Mouse (Mus musculus): ENCODE results near the gene Gabrr2.
"Not testable (repeated sequence)": the region's sequence is repeated elsewhere in the genome, so short reads cannot be mapped to it uniquely, and the experiment has no call there.

GRCm38 (mm10) chr4:33119118-33119517 is 56.3 kb downstream of the Gabrr2 start:
- not testable (repeated sequence) for TF ChIP-seq POLR2A (IDR thresholded peaks at IDR 0.05; ENCODE audit: insufficient read length, low read depth); USF1 (IDR thresholded peaks at IDR 0.05; ENCODE audit: low read depth); TCF12 (IDR thresholded peaks at IDR 0.05; ENCODE audit: insufficient read depth, poor library complexity, severe bottlenecking); MAX (IDR thresholded peaks at IDR 0.05; ENCODE audit: low read depth); TCF3 (IDR thresholded peaks at IDR 0.05; ENCODE audit: insufficient read length, low read depth)
